Mouse (Mus musculus): Measurements from ENCODE around the gene Trappc1. TPM values are rescaled to one million over a fixed set of nuclear protein-coding genes. Genes with fewer than 3 reads are reported as not detected.
"Not testable (repeated sequence)": the region's sequence is repeated elsewhere in the genome, so short reads cannot be mapped to it uniquely, and the experiment has no call there.

Trappc1 gene
- total RNA-seq (2022), result 10 to 100 TPM; 54.6 to 65.9 (median 56.3) TPM

GRCm38 (mm10) chr11:69323667-69324111 is at the start of gene Trappc1, which contains the start of gene Cntrob:
Gene Trappc1, plus strand, starts transcription at chr11:69323980.
Gene Cntrob, minus strand, starts transcription at chr11:69323775.
- DNase-seq (ENCODE audit: low spot score in 2 of 2), result peak; percentile 99

- no peak for DNase-seq (ENCODE audit: low spot score in 2 of 2)
These were observed 48.1 kb upstream of the Trappc1 start for GRCm38 (mm10) chr11:69275650-69276049.

- no peak for DNase-seq (ENCODE audit: low spot score in 2 of 2)
These were observed 47.7 kb upstream of the Trappc1 start for GRCm38 (mm10) chr11:69276081-69276480.

DNA sequence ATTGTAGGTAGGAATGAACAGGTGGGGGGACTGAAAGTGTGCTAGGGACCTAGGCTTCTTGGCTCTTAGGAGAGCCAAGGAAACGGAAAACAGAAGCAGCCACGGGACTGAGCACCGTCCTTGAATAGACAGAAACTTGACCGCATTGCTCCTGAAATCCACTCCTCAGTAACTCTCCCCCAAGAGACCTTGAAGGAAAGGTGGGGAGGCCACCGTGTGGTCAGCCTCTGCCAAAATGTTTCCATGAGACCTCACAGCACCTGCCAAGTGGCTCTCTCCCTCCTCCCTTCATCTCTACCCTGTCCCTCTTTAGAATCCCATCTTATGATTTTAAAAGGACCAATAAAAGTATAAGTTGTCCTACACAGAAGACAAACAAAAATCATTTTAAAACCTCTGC is 46.5 kb upstream of the Trappc1 start:
- DNase-seq (ENCODE audit: low spot score in 2 of 2), result no peak

GRCm38 (mm10) chr11:69291111-69291510 is 32.7 kb upstream of the Trappc1 start:
- no peak for DNase-seq (ENCODE audit: low spot score in 2 of 2)

DNA sequence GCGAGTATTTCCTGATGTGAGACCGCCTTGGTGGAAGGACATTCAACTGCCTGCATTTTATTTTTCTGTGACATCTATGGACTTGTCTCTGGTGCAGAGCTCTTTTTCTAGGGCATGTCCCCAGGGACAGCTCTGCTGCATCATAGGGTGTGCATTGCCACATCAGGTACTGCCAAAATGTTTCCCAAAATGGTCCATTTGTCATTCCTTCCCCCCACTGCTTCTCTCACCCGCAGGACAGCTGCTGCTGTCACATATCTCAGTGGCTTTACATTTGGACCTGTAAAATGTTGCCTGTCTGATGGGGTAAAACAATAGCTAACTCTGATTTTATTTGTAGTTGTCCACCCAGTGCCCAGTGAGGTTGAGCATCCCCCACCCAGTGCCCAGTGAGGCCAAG is 28.5 kb upstream of the Trappc1 start:
- no peak for DNase-seq (ENCODE audit: low spot score in 2 of 2)

DNA sequence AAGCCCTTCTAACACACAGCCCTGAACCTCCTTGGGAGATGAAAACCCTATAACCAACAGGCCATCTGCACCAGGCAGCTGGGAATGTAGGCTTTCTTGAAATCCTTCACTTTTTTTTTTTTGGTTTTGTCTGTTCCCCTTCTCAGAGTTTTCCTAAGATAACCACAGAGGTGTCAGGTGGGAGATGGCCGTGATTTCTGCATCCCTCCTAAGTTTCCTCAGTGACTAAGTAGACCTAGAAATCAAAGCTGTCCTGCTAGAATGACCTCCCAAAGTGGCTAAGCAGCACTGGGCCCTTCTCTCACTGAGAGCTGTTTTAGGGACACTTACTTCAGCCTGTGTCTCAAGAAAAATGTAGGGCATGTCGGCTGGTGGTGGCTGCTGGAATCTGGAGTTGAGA is 26.0 kb upstream of the Trappc1 start:
- no peak for DNase-seq (ENCODE audit: low spot score in 2 of 2)

DNA sequence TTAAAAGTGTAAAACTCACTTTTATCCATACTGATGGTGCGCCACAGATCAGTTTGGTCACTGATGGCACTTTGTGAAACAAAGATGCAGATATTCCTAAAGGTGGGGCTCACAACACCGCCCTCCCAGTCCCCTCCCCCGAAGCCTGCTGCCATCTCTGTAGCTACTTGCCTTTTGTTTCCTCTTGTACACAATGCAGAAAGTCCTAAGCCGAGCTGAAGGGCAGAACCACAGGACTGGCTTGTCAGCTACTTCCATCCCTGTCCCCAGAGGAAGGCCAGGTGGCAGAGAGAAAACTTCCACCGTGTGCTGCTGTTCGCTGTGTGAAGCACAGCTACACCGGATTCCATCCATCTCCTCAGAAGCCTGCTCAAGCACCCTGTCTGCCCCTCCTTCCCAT is 25.5 kb upstream of the Trappc1 start:
- DNase-seq (ENCODE audit: low spot score in 2 of 2), result no peak

DNA sequence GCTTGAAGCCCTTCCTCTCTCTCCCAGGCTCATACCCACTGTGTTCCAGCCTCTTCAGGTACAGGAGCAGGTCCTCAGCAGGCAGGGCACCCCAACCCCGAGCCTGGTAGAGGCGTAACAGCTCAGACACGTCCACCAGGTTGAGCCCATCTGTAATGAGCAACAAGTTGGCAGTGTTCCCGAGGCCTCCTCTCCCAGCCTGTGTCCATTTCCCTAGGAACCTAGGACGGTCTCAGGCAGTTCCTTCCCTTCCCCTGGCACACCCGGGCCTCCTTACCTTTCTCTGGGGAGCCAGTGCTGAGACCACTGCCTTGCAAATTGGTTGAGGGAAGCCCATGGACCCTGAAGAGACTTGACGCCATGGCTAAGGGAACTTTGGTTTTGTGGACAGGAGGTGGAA is 21.0 kb upstream of the Trappc1 start:
- no peak for DNase-seq (ENCODE audit: low spot score in 2 of 2)

GRCm38 (mm10) chr11:69305291-69305690 is 18.5 kb upstream of the Trappc1 start:
- DNase-seq (ENCODE audit: low spot score in 2 of 2), result no peak

GRCm38 (mm10) chr11:69306039-69306438 is 17.7 kb upstream of the Trappc1 start:
- no peak for DNase-seq (ENCODE audit: low spot score in 2 of 2)

- DNase-seq (ENCODE audit: low spot score in 2 of 2), result no peak
These were observed 12.5 kb upstream of the Trappc1 start for GRCm38 (mm10) chr11:69311266-69311665.

DNA sequence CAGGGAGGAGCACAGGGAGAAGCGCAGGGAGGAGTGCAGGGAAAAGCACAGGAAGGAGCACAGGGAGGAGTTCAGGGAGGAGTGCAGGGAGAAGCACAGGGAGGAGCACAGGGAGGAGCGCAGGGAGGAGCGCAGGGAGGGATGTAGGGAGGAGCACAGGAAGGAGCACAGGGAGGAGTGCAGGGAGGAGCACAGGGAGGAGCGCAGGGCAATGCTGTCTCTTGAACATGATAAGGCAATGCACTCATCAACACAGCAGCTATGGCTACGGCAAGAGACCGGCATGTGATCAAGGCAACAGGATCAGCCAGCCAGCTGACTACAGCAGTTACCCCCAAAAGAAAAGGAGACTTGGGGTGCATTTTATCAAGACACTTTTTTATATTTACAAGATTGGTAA is 7.4 kb upstream of the Trappc1 start:
- DNase-seq (ENCODE audit: low spot score in 2 of 2), result no peak

DNA sequence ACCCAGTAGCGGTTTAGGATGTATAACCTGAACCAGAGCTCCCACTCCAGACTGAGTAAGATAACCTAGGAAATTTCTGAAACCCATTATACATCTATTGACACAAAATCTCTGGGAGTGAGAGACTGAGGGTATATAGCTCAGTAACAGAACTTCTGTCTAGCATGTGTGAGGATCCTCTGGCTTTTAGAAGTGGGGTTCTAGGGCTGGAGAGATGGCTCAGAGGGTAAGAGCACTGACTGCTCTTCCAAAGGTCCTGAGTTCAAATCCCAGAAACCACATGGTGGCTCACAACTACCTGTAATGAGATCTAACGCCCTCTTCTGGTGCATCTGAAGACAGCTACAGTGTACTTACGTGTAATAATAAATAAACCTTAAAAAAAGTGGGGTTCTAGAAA is 5.8 kb upstream of the Trappc1 start:
- not testable (repeated sequence) for DNase-seq (ENCODE audit: low spot score in 2 of 2)

- DNase-seq (ENCODE audit: low spot score in 2 of 2), result no peak
These were observed 2.2 kb upstream of the Trappc1 start for GRCm38 (mm10) chr11:69321580-69321979.

DNA sequence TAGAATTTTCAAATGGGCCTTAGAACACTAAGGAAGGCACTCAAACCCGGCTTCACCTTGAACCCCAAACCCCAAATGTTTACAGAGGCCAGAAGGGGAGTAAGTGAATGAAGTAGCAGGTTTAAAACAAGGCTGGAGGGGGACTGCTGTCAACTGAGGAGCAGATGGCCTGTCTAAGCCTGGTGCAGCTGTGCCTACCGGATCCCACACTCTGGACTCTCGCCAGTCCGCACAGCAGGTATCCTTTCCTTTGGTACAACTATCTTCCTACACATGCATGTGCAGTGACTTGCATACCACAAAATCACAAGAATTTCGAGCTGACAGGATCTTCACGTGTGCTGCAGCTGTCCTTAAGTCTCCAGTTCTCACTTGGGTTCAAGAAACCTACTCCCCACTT is 1.8 kb upstream of the Trappc1 start:
- no peak for DNase-seq (ENCODE audit: low spot score in 2 of 2)

DNA sequence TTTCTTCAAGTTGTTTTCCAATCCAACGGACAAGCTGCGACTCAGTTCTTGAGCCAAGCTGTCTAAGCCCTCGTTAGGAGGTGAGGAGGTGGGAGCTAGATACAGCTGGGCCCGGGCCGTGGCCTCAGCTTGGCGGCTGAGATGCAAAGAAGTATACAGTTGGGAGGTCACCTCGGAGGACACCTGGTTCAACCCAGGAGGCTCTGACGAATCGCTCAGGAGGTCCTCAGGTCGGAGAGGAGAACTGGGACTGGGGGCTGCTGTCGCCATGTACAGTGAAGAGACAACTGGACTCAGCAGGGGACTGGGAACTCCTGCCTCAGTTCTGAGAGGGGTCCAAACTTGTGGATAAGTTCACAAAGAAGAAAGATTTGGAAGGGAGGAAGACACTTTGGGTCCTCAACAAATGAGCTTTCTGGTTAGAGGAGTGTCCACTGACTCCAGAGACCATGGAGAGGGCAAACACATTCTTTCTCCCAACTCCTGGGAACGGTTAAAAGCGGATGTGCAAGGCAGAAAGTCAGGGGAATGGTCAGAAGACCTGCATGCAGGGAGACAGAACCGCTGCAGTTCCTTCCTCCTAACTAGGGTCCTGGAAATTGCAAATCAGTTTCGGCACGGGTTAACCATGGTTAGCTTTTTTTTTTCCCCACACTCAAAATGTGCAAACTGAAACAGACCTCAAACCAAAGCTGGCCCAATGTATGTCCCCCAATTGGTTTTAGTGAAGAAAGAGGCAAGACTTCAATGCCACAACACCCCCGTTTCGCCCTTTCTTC is 898 bp upstream of the Trappc1 start:
- DNase-seq (ENCODE audit: low spot score in 2 of 2), result no peak

GRCm38 (mm10) chr11:69324749-69325148 is 969 bp downstream of the Trappc1 start:
- DNase-seq (ENCODE audit: low spot score in 2 of 2), result no peak

- peak; percentile 75 to 77 for DNase-seq (ENCODE audit: low spot score in 2 of 2)
These were observed 2.0 kb downstream of the Trappc1 start, which contains the start of gene Kcnab3 for GRCm38 (mm10) chr11:69325628-69326407. Gene Kcnab3, plus strand, starts transcription at chr11:69326258.

DNA sequence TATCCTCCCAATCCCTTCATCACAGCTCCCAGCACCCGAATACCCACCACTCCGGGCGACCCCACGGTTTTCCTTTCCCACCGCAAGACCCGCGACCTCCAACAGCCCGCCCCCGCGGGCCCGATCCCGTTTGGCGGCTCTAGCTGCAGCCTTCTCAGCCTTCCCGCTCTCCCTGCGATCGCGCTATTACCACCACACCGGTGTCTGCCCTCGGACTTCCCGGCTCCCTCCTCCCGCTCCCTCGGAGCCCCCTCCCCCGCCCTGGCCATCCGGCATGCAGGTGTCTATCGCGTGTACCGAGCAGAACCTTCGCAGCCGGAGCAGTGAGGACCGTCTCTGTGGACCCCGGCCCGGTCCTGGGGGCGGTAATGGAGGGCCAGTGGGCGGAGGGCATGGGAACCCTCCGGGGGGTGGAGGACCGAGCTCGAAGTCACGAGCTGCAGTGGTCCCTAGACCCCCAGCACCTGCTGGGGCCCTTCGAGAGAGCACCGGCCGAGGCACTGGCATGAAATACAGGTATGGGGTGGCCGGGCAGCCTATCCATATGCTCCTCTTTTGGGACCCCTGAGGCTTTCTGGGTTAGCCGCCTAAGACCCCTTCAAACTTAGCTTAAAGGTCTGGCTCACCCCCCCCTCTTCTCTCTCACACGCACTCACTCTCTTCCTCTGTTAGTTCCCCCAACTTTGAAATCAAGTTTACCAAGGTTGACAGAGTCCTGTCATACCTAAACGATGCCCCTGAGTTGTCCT is 2.8 kb downstream of the Trappc1 start:
- DNase-seq (ENCODE audit: low spot score in 2 of 2), result no peak

DNA sequence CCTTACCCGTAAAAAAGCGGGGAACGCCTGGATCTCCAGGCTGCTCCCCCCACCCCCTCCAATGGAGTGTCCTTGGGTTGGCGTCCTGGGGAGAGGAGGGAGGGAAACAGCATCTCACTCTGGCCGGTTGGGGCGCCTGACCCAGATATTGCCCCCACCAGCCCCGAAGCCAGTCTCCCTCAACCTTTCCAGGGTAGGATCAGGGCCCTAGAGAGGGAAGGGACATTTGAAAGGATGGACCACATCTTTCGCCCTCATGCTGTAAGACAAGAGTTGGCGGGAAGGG is 3.3 kb downstream of the Trappc1 start:
- DNase-seq (ENCODE audit: low spot score in 2 of 2), result peak in 1 of 2 experiments; percentile 4

DNA sequence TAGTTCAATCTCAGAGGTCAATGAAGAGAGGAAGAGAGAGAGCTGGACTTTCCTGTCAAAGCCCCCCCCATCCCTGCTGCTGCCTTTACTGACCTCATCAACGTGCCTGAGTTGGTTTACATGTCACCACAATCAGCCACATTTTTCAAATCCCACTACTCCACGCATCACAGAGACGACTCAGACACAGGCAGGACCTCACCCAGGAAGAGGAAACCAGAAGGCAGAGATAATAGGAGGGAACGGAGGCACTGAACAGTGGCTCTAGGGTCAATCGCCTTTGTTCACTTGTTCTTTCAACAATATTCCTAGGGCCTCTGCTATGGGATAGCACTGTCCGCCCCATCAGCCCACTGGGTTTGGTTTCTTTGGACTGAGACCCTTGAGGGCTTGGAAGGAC is 3.9 kb downstream of the Trappc1 start:
- no peak for DNase-seq (ENCODE audit: low spot score in 2 of 2)

Data from layer of hippocampus, adult 8-10 months (tissue).